Mouse (Mus musculus) ES-Bruce4 (cell line): ENCODE measurements around the gene Rfxank.

Experiments used
- CTCF ChIP-seq: IDR thresholded peaks from one replicate; pipeline ENCODE4 v1.8.1; 2011; ENCODE audit warnings: low read depth, low read length
- POLR2A ChIP-seq: IDR thresholded peaks from one replicate; pipeline ENCODE4 v1.8.1; 2011; ENCODE audit warnings: low read length; ENCODE audit not compliant: insufficient read depth

- TF ChIP-seq CTCF (no peak), POLR2A (no peak)
Observed at GRCm38 (mm10) chr8:70129309-70129952, 9.5 kb downstream of the Rfxank start.
